Mouse (Mus musculus): ENCODE data around the gene Zfp704. TPM values are rescaled to one million over a fixed set of nuclear protein-coding genes. Genes with fewer than 3 reads are reported as not detected.

Gene Zfp704
- polyA plus RNA-seq (2012; rRNA removed) = 26.3 and 27.6 TPM in 2 replicates

DNA sequence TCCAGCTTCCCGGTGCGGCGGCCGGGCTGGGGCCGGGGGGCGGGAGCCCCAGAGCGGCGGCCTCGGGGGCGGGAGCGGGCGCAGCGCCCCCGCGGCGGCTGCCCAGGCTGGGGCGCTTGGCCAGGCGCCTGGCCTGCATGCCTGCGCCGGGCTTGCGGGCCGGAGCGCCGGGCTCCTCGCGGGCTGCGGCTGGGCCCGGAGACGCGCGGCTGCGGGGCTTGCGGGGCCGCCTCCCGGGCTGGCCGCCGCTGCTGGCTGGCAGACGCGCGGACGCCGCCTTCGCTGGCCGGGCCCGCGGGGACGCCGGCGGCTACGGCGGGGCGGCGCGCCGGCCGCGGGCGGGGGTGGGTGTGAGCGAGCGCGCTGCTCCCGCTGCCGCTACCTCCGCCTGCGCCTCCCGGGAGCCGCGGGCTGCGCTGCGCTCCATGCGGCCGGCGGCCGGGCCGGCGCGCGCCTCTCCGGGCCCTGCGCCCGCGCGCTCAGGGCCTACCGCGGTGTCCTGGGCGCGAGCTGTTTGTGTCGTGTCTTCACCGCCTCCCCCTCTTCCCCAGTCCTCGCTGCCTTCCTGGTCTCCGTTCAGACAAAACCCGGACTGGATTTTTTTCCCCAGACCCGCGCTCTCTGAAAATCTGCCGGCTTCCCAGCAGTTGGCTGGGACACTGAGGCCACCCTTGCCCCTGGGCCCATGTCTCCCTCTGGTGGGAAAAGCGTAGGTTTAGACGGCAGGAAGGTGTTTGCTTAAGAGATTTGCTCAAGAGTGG is at the start of gene Zfp704:
Gene Zfp704 (minus strand): TSS at position 505 of the 761 bp plus-strand sequence.

